Mouse (Mus musculus): ENCODE data around the gene Nccrp1. TPM values are rescaled to one million over a fixed set of nuclear protein-coding genes. Genes with fewer than 3 reads are reported as not detected.
"Not testable (repeated sequence)": the region's sequence is repeated elsewhere in the genome, so short reads cannot be mapped to it uniquely, and the experiment has no call there.

Nccrp1 gene
- polyA plus RNA-seq, 1 experiment, result 0.23 TPM

DNA sequence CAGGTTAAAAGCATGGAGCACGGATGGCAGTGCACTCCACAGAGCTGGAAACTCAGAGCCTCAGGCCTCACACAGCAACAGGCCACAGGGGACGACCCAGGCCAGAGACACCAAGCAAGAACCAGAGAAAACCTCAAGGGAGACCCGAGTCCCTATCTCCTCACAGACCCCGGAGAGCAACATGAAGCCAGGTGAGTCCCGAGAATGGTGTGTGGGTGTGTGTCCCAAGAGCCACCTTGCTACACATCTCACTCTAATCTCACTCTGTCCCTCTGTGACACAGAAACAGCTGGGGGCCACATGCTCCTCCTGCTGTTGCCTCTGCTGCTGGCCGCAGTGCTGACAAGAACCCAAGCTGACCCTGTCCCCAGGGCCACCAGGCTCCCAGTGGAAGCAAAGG, 24.5 kb downstream of the Nccrp1 start, which contains the start of gene Ifnl3:
Gene Ifnl3, plus strand, starts transcription at position 301 of the 400 bp plus-strand sequence.
- not testable (repeated sequence) for DNase-seq (ENCODE audit: low read depth)

DNA sequence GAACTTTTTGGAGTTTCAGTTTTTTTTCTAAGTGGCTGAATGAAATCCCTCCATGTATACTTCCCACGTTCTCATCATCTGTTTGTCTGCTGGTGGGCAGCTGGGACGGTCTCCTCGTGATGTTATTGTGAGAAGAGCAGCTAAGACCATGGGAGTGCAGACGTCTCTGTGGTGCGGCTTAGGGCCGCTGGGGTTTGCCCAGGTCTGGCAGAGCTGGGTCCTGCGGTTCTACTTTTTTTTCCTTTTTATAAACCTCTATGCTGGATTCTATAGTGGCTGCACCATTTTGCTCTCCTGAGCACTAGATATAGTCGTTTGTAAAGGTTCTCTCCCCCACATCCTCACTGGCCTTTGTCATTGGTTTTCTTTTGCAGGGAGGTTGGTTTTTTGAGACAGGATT, 35.6 kb downstream of the Nccrp1 start:
- no peak for DNase-seq (ENCODE audit: low read depth)

DNA sequence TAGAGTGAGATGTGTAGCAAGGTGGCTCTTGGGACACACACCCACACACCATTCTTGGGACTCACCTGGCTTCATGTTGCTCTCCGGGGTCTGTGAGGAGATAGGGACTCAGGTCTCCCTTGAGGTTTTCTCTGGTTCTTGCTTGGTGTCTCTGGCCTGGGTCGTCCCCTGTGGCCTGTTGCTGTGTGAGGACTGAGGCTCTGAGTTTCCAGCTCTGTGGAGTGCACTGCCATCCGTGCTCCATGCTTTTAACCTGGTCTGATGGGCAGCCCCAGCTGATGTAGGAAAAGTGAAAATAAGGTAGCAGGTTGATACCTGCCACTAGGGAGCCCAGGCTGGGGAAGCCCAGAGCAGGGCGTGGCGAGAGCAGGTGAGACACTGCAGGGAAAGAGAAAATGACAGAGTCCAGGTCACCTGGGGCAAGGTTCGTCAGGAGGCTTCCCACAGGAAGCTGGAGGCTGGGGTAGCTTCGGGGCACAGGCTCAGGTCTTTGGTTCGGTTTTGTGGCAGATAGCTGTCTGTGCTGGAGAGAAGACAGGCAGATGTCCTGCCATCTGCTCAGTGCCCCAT, 36.6 kb downstream of the Nccrp1 start, which contains the start of gene Ifnl2:
Gene Ifnl2, minus strand, starts transcription at position 51 of the 570 bp plus-strand sequence.
- not testable (repeated sequence) for DNase-seq (ENCODE audit: low read depth)

DNA sequence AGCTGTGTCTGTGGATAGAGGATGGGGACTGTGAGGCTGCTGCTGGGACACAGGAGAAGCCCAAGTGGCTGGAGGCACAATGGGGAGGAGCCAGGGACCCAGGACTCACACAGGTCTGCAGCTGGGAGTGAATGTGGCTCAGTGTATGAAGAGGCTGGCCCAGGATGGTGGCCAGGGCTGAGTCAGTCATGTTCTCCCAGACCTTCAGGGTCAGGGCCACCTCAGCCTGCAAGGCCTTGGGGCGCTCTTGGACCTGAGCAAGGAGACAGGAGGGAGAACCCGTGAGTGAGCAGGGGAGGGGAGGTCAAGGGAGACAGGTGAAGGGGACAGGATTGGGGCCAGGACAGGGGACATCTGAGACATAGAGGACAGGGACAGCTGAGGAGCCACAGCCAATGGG, 37.9 kb downstream of the Nccrp1 start:
- not testable (repeated sequence) for DNase-seq (ENCODE audit: low read depth)

DNA sequence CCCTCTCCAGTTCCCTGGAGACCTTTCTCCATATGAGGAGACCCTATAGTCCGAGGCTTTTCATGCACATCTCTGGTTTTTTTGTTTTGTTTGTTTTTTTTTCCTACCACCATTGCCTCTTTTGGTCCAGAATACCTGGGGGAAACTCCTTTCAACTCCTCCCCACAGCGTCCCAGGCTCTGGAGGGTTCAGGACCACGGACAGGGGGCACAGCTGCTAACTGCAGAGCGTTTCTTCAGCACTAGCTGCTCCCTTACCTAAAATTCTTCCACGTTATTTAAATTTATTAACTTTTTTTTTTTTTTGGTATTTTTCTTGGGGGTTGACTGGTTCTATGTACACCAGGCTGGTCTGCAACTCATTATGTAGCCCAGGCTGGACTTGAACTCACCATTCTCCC, 41.5 kb downstream of the Nccrp1 start:
- no peak for DNase-seq (ENCODE audit: low read depth)

DNA sequence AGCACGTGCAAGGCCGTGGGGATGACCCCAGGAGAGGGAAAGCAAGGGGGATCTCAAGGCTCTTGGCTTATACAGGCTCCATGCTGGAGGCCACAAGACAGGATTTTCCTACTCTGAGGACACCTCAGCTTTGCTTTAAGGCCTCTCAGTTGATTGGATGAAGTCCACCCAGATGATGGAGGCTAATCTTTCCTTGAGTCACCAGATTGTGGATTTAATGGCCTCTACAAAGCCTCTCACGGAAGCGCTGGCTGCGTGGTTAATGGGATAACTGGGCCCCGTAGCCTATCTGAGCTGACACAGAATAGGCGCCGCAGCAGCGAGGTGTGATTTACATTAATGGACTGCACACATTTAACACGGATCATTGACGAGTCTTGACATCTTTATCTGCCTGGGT, 51.6 kb downstream of the Nccrp1 start:
- no peak for DNase-seq (ENCODE audit: low read depth)

Other genes with a start within 250 kb of the Nccrp1 start
- 0.11 TPM in 2 replicates for gene Dll3, start 245.0 kb downstream of the Nccrp1 start, polyA plus RNA-seq (2012; rRNA removed)
- gene Timm50, start 235.2 kb downstream of the Nccrp1 start, polyA plus RNA-seq (2012; rRNA removed), result 81.9 and 89.8 TPM in 2 replicates
- 106 and 108 TPM in 2 replicates for gene Supt5, start 208.5 kb downstream of the Nccrp1 start, polyA plus RNA-seq (2012; rRNA removed)
- gene Rps16, start 196.6 kb downstream of the Nccrp1 start, polyA plus RNA-seq (2012; rRNA removed), result 901 and 971 TPM in 2 replicates
- gene Plekhg2, start 174.7 kb downstream of the Nccrp1 start, polyA plus RNA-seq (2012; rRNA removed), result 21.5 and 25.0 TPM in 2 replicates
- gene Zfp36, start 167.0 kb downstream of the Nccrp1 start, polyA plus RNA-seq (2012; rRNA removed), result 37.7 and 40.8 TPM in 2 replicates
- gene Med29, start 154.5 kb downstream of the Nccrp1 start, polyA plus RNA-seq (2012; rRNA removed), result 49.8 and 58.9 TPM in 2 replicates
- gene Paf1, start 154.3 kb downstream of the Nccrp1 start, polyA plus RNA-seq (2012; rRNA removed), result 78.0 and 96.3 TPM in 2 replicates
- gene Gmfg, start 109.8 kb downstream of the Nccrp1 start, polyA plus RNA-seq (2012; rRNA removed), result 8.6 and 10.3 TPM in 2 replicates
- 6.6 and 7.1 TPM in 2 replicates for gene Lrfn1, start 95.3 kb downstream of the Nccrp1 start, polyA plus RNA-seq (2012; rRNA removed)
- not detected in 2 replicates for gene Ifnl2, start 36.8 kb downstream of the Nccrp1 start, polyA plus RNA-seq (2012; rRNA removed)
- not detected in 2 replicates for gene Ifnl3, start 24.4 kb downstream of the Nccrp1 start, polyA plus RNA-seq (2012; rRNA removed)
- 0.86 and 6.9 TPM in 2 replicates for gene Sycn, start 6.4 kb downstream of the Nccrp1 start, polyA plus RNA-seq (2012; rRNA removed)
- 72.6 and 88.2 TPM in 2 replicates for gene Samd4b, start 50.9 kb upstream of the Nccrp1 start, polyA plus RNA-seq (2012; rRNA removed)
- gene Pak4, start 50.9 kb upstream of the Nccrp1 start, polyA plus RNA-seq (2012; rRNA removed), result 33.8 and 43.6 TPM in 2 replicates
- gene Acp7, start 84.1 kb upstream of the Nccrp1 start, polyA plus RNA-seq (2012; rRNA removed), result 0.37 TPM in 1 of 2 replicates, not detected in the other
- 2.4 and 3.1 TPM in 2 replicates for gene Fbxo27, start 145.6 kb upstream of the Nccrp1 start, polyA plus RNA-seq (2012; rRNA removed)
- 1.5 and 1.6 TPM in 2 replicates for gene Fbxo17, start 169.6 kb upstream of the Nccrp1 start, polyA plus RNA-seq (2012; rRNA removed)
- 56.6 and 58.3 TPM in 2 replicates for gene Mrps12, start 194.6 kb upstream of the Nccrp1 start, polyA plus RNA-seq (2012; rRNA removed)
- gene Sars2, start 194.7 kb upstream of the Nccrp1 start, polyA plus RNA-seq (2012; rRNA removed), result 12.5 and 16.1 TPM in 2 replicates
- not detected in 2 replicates for gene Ccer2, start 208.9 kb upstream of the Nccrp1 start, polyA plus RNA-seq (2012; rRNA removed)
- gene Sirt2, start 219.5 kb upstream of the Nccrp1 start, polyA plus RNA-seq (2012; rRNA removed), result 88.4 and 92.4 TPM in 2 replicates
- gene Nfkbib, start 220.3 kb upstream of the Nccrp1 start, polyA plus RNA-seq (2012; rRNA removed), result 39.2 and 41.0 TPM in 2 replicates
- gene Rinl, start 241.7 kb upstream of the Nccrp1 start, polyA plus RNA-seq (2012; rRNA removed), result 2.7 and 3.7 TPM in 2 replicates